In the genomic region with DNA sequence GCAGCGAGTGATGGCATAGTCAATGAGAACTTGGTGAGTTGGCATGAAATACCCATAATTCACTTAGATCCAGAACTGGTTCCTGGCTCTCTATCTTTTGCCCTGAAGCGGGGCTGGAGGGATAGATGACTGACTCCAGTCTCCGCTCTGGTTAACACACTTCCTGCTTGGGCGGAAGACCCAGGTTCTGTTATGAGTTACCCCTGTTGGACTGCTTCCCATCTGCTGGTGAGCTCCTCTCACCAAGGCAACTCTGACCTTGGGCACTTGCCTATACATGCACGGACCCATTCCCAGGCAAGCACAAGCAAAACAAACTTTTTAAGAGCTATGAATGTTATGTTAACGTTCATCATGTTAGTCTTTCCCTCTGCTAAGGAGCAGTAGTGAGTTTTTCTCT, we compare ENCODE assay signal across 9 mouse cellular contexts. TPM values are rescaled to one million over a fixed set of nuclear protein-coding genes. Genes with fewer than 3 reads are reported as not detected.
DNase-seq lines count a peak whose midpoint lies in the region; ATAC-seq lines count a peak whose summit lies in the region.
"Had no signal": no experiment of that assay in that cellular context is flagged by ENCODE, and none has a peak within 500 bp of the region (broad histone marks: within the 10 kb centered on the region; RNA-seq: fewer than 3 reads in every experiment).

No protein-coding gene starts in this region.

- peaks cover 32% of the 10 kb centered on the region for H3K36me3 ChIP-seq in embryonic facial prominence, embryonic 13.5 days
- H3K36me3 ChIP-seq in limb, embryonic 15.5 days, result peaks cover 20% of the 10 kb centered on the region
- H3K36me3 ChIP-seq in stomach, embryonic 14.5 days (ENCODE audit: control insufficient read depth, insufficient read depth, low read length), result peaks cover 22% of the 10 kb centered on the region

- H3K27ac ChIP-seq in embryonic facial prominence, embryonic 13.5 days, result peak overlapping the region; percentile 86
- H3K27ac ChIP-seq in limb, embryonic 15.5 days, result peak overlapping the region; percentile 52
- peak overlapping the region; percentile 74; the same call in 1 of the 2 replicates for H3K27ac ChIP-seq in stomach, embryonic 14.5 days (ENCODE audit: low read length)

- peak overlapping the region; percentile 86 for H3K9ac ChIP-seq in embryonic facial prominence, embryonic 13.5 days
- H3K9ac ChIP-seq in limb, embryonic 15.5 days, result peak overlapping the region; percentile 73
- H3K9ac ChIP-seq in stomach, embryonic 14.5 days (replicated peaks; ENCODE audit: low read depth, low read length), result peak overlapping the region; percentile 78

- peak; percentile 13 for DNase-seq in cerebellum, adult 9-11 months
- DNase-seq in cerebellum, adult 11 months, result no peak
- peak; percentile 78 for DNase-seq in A20 (ENCODE audit: low read depth, low spot score)
- DNase-seq in layer of hippocampus, postnatal 14 days (ENCODE audit: low spot score in 2 of 2), result no peak
- no peak for DNase-seq in gastrocnemius, adult 8-10 months (ENCODE audit: low spot score in 2 of 2)

- peak overlapping the region; percentile 82 for H3K4me3 ChIP-seq in embryonic facial prominence, embryonic 13.5 days
- H3K4me3 ChIP-seq in limb, embryonic 15.5 days, result peak overlapping the region; percentile 93
- peak overlapping the region; percentile 77 for H3K4me3 ChIP-seq in stomach, embryonic 14.5 days (ENCODE audit: low read depth, low read length)

- peak overlapping the region; percentile 89 for H3K4me2 ChIP-seq in embryonic facial prominence, embryonic 13.5 days
- peak overlapping the region; percentile 96 for H3K4me2 ChIP-seq in limb, embryonic 15.5 days
- H3K4me2 ChIP-seq in stomach, embryonic 14.5 days (replicated peaks; ENCODE audit: low read depth, low read length), result peak overlapping the region; percentile 75

- no peaks in the 10 kb centered on the region for H3K9me3 ChIP-seq in embryonic facial prominence, embryonic 13.5 days
- H3K9me3 ChIP-seq in limb, embryonic 15.5 days, result no peaks in the 10 kb centered on the region
- no peaks in the 10 kb centered on the region for H3K9me3 ChIP-seq in stomach, embryonic 14.5 days (ENCODE audit: control insufficient read depth, low read depth, low read length)

- ATAC-seq in embryonic facial prominence, embryonic 13.5 days (ENCODE audit: insufficient number of reproducible peaks, insufficient read depth, low FRiP score, low TSS enrichment, low read depth), result no peak
- no peak for ATAC-seq in limb, embryonic 15.5 days (ENCODE audit: insufficient number of reproducible peaks, low FRiP score, low TSS enrichment, low read depth)
- no peak for ATAC-seq in stomach, embryonic 14.5 days (ENCODE audit: insufficient number of reproducible peaks, insufficient read depth, low FRiP score, low read depth)

- no peaks in the 10 kb centered on the region for H3K27me3 ChIP-seq in embryonic facial prominence, embryonic 13.5 days
- H3K27me3 ChIP-seq in limb, embryonic 15.5 days, result no peaks in the 10 kb centered on the region
- H3K27me3 ChIP-seq in stomach, embryonic 14.5 days (ENCODE audit: control insufficient read depth, insufficient read depth, low read length), result no peaks in the 10 kb centered on the region
- H3K27me3 ChIP-seq: Patski had no signal

- WGBS in embryonic facial prominence, embryonic 13.5 days, result 9% methylated on average over 6 of the region's 6 CpGs
- 15% methylated on average over 6 of the region's 6 CpGs for WGBS in limb, embryonic 15.5 days
- 14% methylated on average over 6 of the region's 6 CpGs for WGBS in stomach, embryonic 14.5 days

- peaks cover 46% of the 10 kb centered on the region for H3K4me1 ChIP-seq in embryonic facial prominence, embryonic 13.5 days
- H3K4me1 ChIP-seq in limb, embryonic 15.5 days, result peaks cover 40% of the 10 kb centered on the region
- peaks cover 24% of the 10 kb centered on the region; the same call in 1 of the 2 replicates for H3K4me1 ChIP-seq in stomach, embryonic 14.5 days (ENCODE audit: control insufficient read depth, insufficient read depth, low read length)

RNA-seq across cellular contexts. Expression of a gene that starts 1.4 kb away (rescaled TPM):
- 214 and 235 TPM in 2 replicates for polyA plus RNA-seq in embryonic facial prominence, embryonic 13.5 days (2015; fragmentation: Nextera tagmentation; extraction: Ambion mirVana)
- polyA plus RNA-seq in limb, embryonic 15.5 days (2015; fragmentation: Nextera tagmentation; extraction: Ambion mirVana), result 159 and 162 TPM in 2 replicates
- polyA plus RNA-seq in stomach, embryonic 14.5 days (2014; fragmentation: Nextera tagmentation; extraction: Ambion mirVana), result 131 and 132 TPM in 2 replicates
- total RNA-seq in layer of hippocampus, postnatal 14 days (2021), result 1 to 10 TPM; 6.3 to 7.6 TPM
- under 1 TPM; 0.46 to 0.73 (median 0.50) TPM for total RNA-seq in gastrocnemius, adult 8-10 months (2022)

RNA-seq across cellular contexts. Expression of a gene that starts 27.8 kb away (rescaled TPM):
- 3.8 and 4.0 TPM in 2 replicates for polyA plus RNA-seq in embryonic facial prominence, embryonic 13.5 days (2015; fragmentation: Nextera tagmentation; extraction: Ambion mirVana)
- polyA plus RNA-seq in limb, embryonic 15.5 days (2015; fragmentation: Nextera tagmentation; extraction: Ambion mirVana), result 6.7 and 8.1 TPM in 2 replicates
- 2.6 and 3.4 TPM in 2 replicates for polyA plus RNA-seq in stomach, embryonic 14.5 days (2014; fragmentation: Nextera tagmentation; extraction: Ambion mirVana)
- total RNA-seq in layer of hippocampus, postnatal 14 days (2021), result 10 to 100 TPM; 13.4 to 14.2 TPM
- 1 to 10 TPM; 1.9 to 3.4 (median 2.9) TPM for total RNA-seq in gastrocnemius, adult 8-10 months (2022)

RNA-seq across cellular contexts. Expression of a gene that starts 58.3 kb away (rescaled TPM):
- 11.2 and 13.4 TPM in 2 replicates for polyA plus RNA-seq in embryonic facial prominence, embryonic 13.5 days (2015; fragmentation: Nextera tagmentation; extraction: Ambion mirVana)
- 13.6 and 14.4 TPM in 2 replicates for polyA plus RNA-seq in limb, embryonic 15.5 days (2015; fragmentation: Nextera tagmentation; extraction: Ambion mirVana)
- 14.3 and 14.7 TPM in 2 replicates for polyA plus RNA-seq in stomach, embryonic 14.5 days (2014; fragmentation: Nextera tagmentation; extraction: Ambion mirVana)
- 1 to 10 TPM; 4.7 to 6.3 TPM for total RNA-seq in layer of hippocampus, postnatal 14 days (2021)
- 1 to 10 TPM; 3.2 to 4.5 (median 4.2) TPM for total RNA-seq in gastrocnemius, adult 8-10 months (2022)

Comparison
In these comparisons a context has a peak if more than half of its experiments do, and no peak if none do; other contexts are left out.
1. DNase-seq: peak in cerebellum, adult 9-11 months (single experiment) and A20 (single experiment); none in cerebellum, adult 11 months (single experiment), layer of hippocampus, postnatal 14 days (0 of 2) and gastrocnemius, adult 8-10 months (0 of 2).
2. Peak in every context shown above with its lines, with median percentiles within 50 percentile points of each other: H3K27ac ChIP-seq, H3K4me2 ChIP-seq, H3K4me3 ChIP-seq and H3K9ac ChIP-seq.